Mouse (Mus musculus) olfactory bulb, adult 2 months (tissue): Measurements from ENCODE around the gene Serpinb12.

Experiments
- CTCF ChIP-seq: fragments of 200-500 bp; IDR thresholded peaks from 2 replicates; pipeline ENCODE4 v1.5.1; 2012; ENCODE audit warnings: low read depth, mild to moderate bottlenecking, low read length, moderate library complexity; ENCODE audit not compliant: insufficient read depth
- POLR2A ChIP-seq: fragments of 200-500 bp; IDR thresholded peaks from 2 replicates; pipeline ENCODE4 v1.6.1; 2012; ENCODE audit warnings: mild to moderate bottlenecking, low read depth, low read length, moderate library complexity; ENCODE audit not compliant: insufficient read depth

DNA sequence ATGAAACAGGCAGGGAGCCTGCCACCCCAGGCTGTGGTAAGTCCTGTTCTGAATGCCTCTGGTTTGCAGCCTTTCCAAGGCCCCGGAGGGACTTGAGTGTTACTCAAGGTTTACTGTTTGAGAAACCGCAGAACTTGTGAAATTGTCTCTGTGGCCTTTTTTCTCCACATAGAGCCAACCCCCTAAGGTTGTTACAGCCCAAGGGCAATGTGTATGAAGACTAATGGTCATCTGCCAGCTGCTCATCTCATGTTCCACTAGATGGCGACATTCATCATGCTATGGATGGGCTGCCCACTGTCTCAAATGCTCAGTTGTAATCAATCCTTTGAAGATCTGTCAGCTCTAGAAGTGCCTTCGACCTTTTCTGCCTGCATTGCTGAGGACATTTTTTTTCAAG is 32.8 kb upstream of the Serpinb12 start:
- TF ChIP-seq CTCF (no peak), POLR2A (no peak)
